Mouse (Mus musculus): ENCODE results near the gene Dlx5. TPM values are rescaled to one million over a fixed set of nuclear protein-coding genes. Genes with fewer than 3 reads are reported as not detected.

Dlx5 gene
- polyA plus RNA-seq, 1 experiment from 2014 or later, result 7.1 TPM

GRCm38 (mm10) chr6:6882266-6882797 is 447 bp upstream of the Dlx5 start:
- Histone ChIP-seq H3K4me3 (ENCODE audit: low read depth, low read length) (no peak overlapping the region), H3K27me3 (ENCODE audit: control insufficient read depth, insufficient read depth, low read length) (peaks cover 20% of the 10 kb centered on the region; the same call in 1 of the 2 replicates), H3K9ac (ENCODE audit: low read length) (no peak overlapping the region), H3K9me3 (ENCODE audit: control insufficient read depth, low read length) (no peaks in the 10 kb centered on the region), H3K4me1 (replicated peaks; ENCODE audit: control insufficient read depth, insufficient read depth) (0 out of 2 replicates have a peak, but pooled peaks cover 3% of the 10 kb centered on the region), H3K4me2 (replicated peaks; ENCODE audit: low read depth) (peak overlapping the region; percentile 67; the same call in 1 of the 2 replicates), H3K27ac (replicated peaks) (no peak overlapping the region), H3K36me3 (ENCODE audit: control insufficient read depth, insufficient read depth, low read length) (no peaks in the 10 kb centered on the region)
- TF ChIP-seq CTCF (IDR thresholded peaks at IDR 0.05; ENCODE audit: low read depth) (no peak), EP300 (optimal IDR thresholded peaks at IDR 0.05) (no peak)
- ATAC-seq (ENCODE audit: low FRiP score, low TSS enrichment) (no peak), DNase-seq (ENCODE audit: low spot score) (no peak)
- 11% methylated on average over 10 of the region's 11 CpGs for WGBS

GRCm38 (mm10) chr6:6881115-6881637 is 709 bp downstream of the Dlx5 start:
- TF ChIP-seq EP300 (optimal IDR thresholded peaks at IDR 0.05) (no peak), CTCF (IDR thresholded peaks at IDR 0.05; ENCODE audit: low read depth) (no peak)
- Histone ChIP-seq H3K9ac (ENCODE audit: low read length) (peak overlapping the region; percentile 35; the same call in 1 of the 2 replicates), H3K27ac (replicated peaks) (no peak overlapping the region), H3K4me1 (replicated peaks; ENCODE audit: control insufficient read depth, insufficient read depth) (0 out of 2 replicates have a peak, but pooled peaks cover 3% of the 10 kb centered on the region), H3K4me3 (ENCODE audit: low read depth, low read length) (peak overlapping the region; percentile 41), H3K27me3 (ENCODE audit: control insufficient read depth, insufficient read depth, low read length) (peaks cover 20% of the 10 kb centered on the region; the same call in 1 of the 2 replicates), H3K36me3 (ENCODE audit: control insufficient read depth, insufficient read depth, low read length) (no peaks in the 10 kb centered on the region), H3K9me3 (ENCODE audit: control insufficient read depth, low read length) (no peaks in the 10 kb centered on the region), H3K4me2 (replicated peaks; ENCODE audit: low read depth) (peak overlapping the region; percentile 67)
- peak; percentile 8; the same call in 1 of the 2 replicates for ATAC-seq (ENCODE audit: low FRiP score, low TSS enrichment)
- WGBS, result 1% methylated on average over 30 of the region's 30 CpGs
- DNase-seq (ENCODE audit: low spot score), result no peak

DNA sequence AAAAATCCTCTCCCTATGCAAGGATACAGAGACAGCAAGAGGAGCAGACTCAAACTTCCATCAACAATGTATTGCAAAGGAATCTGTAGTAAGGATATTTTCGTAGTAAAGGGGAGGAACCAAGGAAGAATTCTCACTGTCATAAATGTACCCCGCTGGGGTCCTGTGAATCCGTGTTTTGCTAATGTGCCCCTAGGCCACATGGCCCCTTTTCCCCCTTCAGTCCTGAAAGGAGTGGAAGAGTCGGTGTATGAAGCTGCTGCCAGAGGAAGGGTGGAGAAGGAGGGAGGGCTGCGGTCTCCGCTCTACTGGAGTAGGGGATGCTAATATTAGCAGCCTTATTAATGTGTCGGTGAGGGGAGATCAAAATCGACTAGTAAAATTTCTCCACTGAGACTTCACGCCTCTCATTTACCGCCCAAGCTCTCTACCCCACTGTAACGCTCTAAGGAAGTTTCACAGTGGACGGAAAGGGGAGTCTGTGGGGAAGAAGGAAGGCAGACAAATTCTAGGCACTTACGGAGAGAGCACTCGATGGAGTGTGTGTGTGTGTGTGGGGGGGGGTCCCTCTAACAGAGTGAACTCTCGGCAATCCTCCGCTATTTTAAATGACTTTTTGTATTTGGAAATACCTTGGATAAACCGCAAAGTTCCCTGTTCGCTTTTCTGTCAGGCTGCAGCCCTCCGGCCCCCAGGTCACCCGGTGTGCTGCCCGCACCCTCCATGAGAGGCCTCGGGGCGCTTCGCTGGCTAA is 1.3 kb downstream of the Dlx5 start:
- peak overlapping the region; percentile 41 for H3K4me3 ChIP-seq (ENCODE audit: low read depth, low read length)
- no peak for DNase-seq (ENCODE audit: low spot score)
- ATAC-seq (ENCODE audit: low FRiP score, low TSS enrichment), result no peak
- no peaks in the 10 kb centered on the region for H3K9me3 ChIP-seq (ENCODE audit: control insufficient read depth, low read length)
- H3K9ac ChIP-seq (ENCODE audit: low read length), result no peak overlapping the region
- no peak for TF ChIP-seq CTCF (IDR thresholded peaks at IDR 0.05; ENCODE audit: low read depth)
- TF ChIP-seq EP300 (optimal IDR thresholded peaks at IDR 0.05), result no peak
- peaks cover 20% of the 10 kb centered on the region; the same call in 1 of the 2 replicates for H3K27me3 ChIP-seq (ENCODE audit: control insufficient read depth, insufficient read depth, low read length)
- H3K27ac ChIP-seq (replicated peaks), result no peak overlapping the region
- no peaks in the 10 kb centered on the region for H3K36me3 ChIP-seq (ENCODE audit: control insufficient read depth, insufficient read depth, low read length)
- H3K4me1 ChIP-seq (replicated peaks; ENCODE audit: control insufficient read depth, insufficient read depth), result 0 out of 2 replicates have a peak, but pooled peaks cover 3% of the 10 kb centered on the region
- 3% methylated on average over 24 of the region's 24 CpGs for WGBS
- peak overlapping the region; percentile 67 for H3K4me2 ChIP-seq (replicated peaks; ENCODE audit: low read depth)

- Histone ChIP-seq H3K27ac (replicated peaks) (no peak overlapping the region), H3K27me3 (ENCODE audit: control insufficient read depth, insufficient read depth, low read length) (peaks cover 22% of the 10 kb centered on the region; the same call in 1 of the 2 replicates), H3K4me1 (replicated peaks; ENCODE audit: control insufficient read depth, insufficient read depth) (0 out of 2 replicates have a peak, but pooled peaks cover 3% of the 10 kb centered on the region), H3K4me3 (ENCODE audit: low read depth, low read length) (peak overlapping the region; percentile 15; the same call in 1 of the 2 replicates), H3K4me2 (replicated peaks; ENCODE audit: low read depth) (no peak overlapping the region), H3K9ac (ENCODE audit: low read length) (no peak overlapping the region), H3K36me3 (ENCODE audit: control insufficient read depth, insufficient read depth, low read length) (no peaks in the 10 kb centered on the region), H3K9me3 (ENCODE audit: control insufficient read depth, low read length) (no peaks in the 10 kb centered on the region)
- no peak for ATAC-seq (ENCODE audit: low FRiP score, low TSS enrichment)
- 3% methylated on average over 44 of the region's 44 CpGs for WGBS
- TF ChIP-seq CTCF (IDR thresholded peaks at IDR 0.05; ENCODE audit: low read depth), result no peak
- no peak for DNase-seq (ENCODE audit: low spot score)
Measured at GRCm38 (mm10) chr6:6879371-6880325, 2.2 kb downstream of the Dlx5 start.

DNA sequence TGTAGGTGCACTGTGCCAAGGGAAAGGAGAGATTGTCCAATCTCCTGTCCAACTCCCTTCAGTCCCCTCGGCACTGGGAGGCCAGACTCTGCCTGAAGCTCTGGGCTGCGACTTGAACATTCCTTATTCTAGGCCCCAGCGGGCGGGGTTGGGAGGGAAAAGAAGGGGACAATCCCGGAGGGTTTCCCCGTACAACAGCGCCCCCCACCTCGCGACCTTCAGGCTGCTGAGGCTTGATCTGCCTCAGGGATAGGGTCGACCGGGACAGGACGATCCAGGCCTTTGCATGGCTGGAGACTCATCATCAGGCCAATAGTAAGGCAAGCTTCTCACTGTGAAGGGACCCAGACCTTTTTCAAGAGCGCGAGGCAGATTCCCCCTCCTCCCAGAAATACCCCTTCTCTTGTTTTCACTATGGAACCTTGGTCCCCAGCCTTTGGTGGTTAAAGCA is 3.0 kb downstream of the Dlx5 start:
- no peaks in the 10 kb centered on the region for H3K36me3 ChIP-seq (ENCODE audit: control insufficient read depth, insufficient read depth, low read length)
- WGBS, result 4% methylated on average over 14 of the region's 14 CpGs
- H3K9me3 ChIP-seq (ENCODE audit: control insufficient read depth, low read length), result no peaks in the 10 kb centered on the region
- H3K27me3 ChIP-seq (ENCODE audit: control insufficient read depth, insufficient read depth, low read length), result peaks cover 28% of the 10 kb centered on the region
- no peak for ATAC-seq (ENCODE audit: low FRiP score, low TSS enrichment)
- H3K4me1 ChIP-seq (replicated peaks; ENCODE audit: control insufficient read depth, insufficient read depth), result 0 out of 2 replicates have a peak, but pooled peaks cover 3% of the 10 kb centered on the region
- H3K4me2 ChIP-seq (replicated peaks; ENCODE audit: low read depth), result no peak overlapping the region
- no peak overlapping the region for H3K9ac ChIP-seq (ENCODE audit: low read length)
- no peak overlapping the region for H3K4me3 ChIP-seq (ENCODE audit: low read depth, low read length)
- no peak for DNase-seq (ENCODE audit: low spot score)
- H3K27ac ChIP-seq (replicated peaks), result no peak overlapping the region
- TF ChIP-seq CTCF (IDR thresholded peaks at IDR 0.05; ENCODE audit: low read depth) (no peak), EP300 (optimal IDR thresholded peaks at IDR 0.05) (no peak)

All from stomach, postnatal 0 days (tissue).